Mouse (Mus musculus): Measurements from ENCODE around the gene Fam214a.

Fam214a gene

DNA sequence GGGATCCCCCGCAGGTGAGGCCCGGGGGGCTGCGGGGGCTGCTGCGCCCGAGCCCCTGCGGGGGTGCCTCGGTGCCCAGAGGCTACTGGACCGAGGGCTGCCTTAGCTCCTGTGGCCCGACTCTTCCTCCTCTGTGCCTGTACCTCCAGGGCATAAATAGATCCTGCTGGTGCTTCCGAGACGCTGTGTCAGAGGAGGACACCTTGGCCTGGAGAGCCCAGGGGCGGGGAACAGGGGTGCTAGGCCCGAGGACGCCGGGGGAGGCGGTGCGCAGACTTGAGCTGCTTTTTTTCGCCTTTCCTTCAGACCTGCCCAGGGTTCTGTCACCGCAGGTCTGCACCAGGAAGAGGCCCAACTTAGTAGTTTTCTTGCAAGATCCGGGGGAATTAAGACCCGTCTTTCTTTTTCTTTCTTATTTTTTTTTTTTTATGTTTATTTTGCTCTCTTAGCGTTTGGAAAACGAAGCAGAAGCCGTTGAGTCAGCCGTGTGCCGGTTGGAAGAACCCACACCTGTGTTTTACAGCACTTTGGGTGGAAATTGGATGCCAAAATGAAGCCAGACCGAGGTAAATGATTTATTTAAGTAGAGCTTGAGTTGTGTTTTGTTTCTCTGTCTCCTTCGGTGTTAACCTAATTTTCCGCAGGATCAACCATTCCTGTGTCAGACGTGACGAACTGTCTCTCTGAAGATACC, 728 bp downstream of the Fam214a start:
- DNase-seq: peak; percentile 64

DNA sequence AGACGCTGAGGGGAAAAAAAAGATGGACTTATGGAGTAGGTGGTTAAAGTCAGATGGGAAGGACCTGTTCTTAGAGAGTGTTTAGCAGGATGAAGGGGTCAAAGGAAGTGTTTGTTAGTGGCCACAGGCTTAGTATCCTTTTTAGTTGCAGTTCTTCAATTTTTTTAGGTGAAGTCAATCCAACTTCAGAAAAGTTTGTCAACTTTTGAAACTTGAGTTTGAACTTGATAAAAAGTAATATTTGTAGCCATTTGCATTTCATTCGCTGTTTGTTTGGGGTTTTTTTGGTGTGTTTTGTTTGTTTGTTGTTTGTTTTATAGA, 1.2 kb downstream of the Fam214a start:
- DNase-seq: no peak

DNA sequence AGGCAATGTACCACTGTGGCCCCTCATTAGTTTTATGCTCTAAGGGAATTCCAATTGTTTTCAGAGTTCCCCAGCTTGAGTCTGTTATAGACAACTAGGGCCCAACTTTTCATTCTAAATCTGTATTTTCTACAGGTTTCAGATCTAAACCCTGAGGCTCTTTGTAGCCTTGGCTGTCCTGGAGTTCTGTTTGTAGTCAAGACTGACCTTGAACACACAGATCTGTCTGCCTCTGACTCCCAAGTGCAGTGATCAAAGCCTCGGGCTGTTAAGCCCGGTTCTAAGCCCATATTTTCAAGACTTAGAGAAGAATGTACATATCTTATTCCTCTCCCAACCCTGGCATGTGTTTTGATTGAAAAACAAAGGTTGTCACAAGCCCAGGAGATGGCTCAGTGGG, 1.7 kb downstream of the Fam214a start:
- no peak for DNase-seq

DNA sequence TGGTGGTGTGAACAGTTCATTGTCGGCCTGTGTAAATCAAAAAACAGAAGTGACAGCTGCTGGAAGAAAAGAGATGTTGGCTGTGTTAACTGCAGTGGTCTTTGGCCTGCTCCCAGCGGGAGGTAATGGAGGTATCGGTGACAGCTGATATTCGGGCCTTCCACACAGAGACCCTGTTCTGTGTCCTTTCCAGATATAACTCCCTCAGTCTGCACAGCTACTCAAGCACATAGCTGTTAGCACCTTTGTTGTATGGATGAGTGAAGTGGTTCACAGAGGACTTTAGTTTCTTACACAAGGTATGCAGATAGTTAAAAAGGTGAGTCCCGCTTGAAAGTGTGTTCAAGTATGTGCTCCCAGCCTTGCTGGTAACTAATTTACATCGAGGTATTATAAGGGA, 7.9 kb downstream of the Fam214a start:
- no peak for DNase-seq

DNA sequence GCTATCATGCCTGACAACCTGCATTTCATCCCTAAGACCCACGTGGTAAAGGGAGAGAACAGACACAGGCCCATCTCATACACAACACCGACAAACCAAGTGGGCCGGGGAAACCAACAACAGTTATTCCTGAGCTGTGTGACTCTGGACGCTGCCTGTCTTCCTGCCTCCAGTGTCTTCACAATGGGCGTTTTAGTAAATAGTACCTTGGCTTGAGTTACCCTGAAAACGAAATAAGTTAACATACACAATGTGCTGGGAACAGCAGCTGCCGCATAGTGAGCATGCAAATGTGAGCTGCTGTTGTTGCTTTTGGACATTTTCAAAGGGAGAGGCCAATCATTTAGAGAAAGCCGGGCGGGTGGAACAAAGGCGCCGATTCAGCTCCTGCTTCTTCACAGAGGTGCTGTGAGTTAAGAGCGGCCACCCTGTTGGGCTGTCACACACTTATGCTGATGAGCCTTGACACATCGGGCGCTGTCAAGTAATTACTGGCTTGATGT, 8.4 kb downstream of the Fam214a start:
- DNase-seq: peak; percentile 62

DNA sequence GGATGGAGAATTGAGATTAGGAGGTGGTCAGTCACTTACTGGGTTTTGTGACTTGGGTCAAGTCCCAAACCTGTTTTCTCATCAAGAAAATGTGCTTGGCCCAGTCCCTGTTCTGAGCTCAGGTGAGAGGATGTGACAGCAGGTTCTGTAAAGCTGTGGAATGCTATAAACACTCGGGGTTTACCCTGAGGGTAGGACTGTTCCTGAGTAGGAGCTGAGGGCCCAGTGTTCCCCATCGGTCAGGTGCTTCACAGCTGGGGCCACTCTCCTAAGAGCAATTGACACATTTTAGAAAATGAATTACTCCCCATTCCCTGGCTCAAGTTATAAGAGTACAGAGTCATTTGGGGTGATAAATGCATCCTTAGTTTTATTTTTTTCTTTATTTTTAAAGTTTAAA, 11.3 kb downstream of the Fam214a start:
- DNase-seq: no peak

DNA sequence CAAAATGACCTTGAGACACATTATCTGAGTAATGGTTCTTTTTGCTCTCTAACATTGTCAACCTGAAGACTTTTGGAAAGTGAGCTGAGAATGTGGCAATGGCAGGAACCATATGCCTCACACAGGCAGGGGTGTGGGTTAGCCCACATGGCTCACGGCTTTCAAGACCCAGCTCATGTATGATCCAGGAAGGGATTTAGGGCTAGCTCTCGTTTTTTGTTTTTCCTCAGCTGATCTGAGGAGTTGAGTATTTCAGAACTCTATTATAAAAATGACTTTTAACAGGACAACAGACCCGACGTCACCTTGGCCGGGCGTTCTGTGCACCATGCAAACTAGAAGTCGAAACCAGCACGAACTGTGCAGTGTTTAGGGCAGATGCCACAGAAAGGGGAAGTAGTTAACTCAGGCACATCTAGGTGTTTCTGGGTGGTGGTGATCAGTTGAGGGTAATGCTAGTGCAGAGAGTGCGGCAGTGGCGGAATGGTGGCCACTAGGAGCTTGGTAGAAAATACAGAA, 12.2 kb downstream of the Fam214a start:
- no peak for DNase-seq

DNA sequence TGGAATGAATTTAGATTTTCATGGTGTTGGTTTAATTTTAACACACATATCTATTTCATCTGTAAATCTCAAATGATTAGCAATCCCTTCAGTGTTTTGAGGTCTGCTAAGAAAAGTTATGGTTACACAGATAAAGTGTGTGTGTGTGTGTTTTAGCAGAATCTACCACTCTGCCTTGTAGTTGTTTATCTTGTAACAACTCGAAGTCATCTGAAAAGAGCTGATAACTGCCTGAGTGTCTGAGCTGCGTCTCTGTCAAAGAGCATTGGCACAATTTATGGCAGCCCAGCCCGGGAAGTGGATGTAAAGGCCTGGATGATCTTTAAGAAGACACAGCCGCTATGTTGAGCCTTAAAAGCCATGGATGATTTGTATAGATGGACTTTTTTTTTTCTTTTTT, 13.5 kb downstream of the Fam214a start:
- no peak for DNase-seq

DNA sequence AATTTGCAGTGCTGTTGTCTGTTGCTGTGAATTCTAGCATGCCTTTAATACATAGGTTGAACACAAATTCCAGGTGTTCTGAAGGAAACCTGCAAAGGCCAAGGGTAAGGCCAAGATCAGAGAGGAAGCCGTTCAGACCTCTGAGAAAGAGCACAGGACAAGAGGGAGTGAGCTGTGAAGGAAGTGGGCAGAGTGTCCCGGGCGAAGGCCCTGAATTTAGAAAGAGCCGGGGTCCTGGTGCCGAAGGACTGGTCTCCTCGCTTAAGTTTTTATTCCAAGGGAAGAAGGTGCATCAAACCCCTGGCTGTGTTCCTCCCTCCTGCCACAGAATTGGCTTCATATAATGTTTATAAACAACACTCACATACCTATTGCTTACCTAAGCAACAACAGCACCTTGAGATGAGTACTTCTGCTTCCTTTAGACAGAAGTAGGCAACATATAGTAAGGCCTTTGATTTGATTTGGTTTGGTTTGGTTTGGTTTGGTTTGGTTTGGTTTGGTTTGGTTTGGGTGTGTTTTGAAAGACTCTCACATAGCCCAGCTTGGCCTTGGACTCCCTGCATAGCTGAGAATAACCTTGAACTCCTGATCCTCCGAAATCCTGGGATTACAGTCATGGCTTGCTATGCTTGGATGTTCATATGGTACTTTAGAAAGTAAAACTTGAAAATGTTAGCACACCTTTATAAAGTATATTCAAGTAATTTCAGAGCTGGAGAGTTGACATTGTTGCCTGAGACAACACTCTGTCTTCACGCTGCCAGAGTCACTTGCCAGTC, 16.2 kb downstream of the Fam214a start:
- DNase-seq: no peak

DNA sequence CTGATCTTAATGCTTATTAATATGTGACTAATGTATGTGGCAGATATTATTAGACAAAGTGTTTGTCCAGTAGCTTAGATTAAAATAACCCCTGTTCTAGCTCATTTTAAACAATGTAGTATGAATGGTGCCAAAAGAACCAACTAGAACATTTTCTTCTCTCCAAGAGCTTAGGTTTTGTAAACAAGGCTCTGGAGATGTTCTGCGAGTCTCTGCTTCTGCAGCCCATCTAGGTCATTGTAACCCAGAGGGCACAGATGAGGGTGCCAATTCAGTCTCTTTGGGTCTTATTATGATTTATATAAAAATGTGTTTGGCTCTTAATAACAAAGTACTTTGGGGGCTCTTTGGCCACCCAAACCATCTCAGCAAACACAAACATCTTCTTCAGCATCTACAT, 17.9 kb downstream of the Fam214a start:
- no peak for DNase-seq

DNA sequence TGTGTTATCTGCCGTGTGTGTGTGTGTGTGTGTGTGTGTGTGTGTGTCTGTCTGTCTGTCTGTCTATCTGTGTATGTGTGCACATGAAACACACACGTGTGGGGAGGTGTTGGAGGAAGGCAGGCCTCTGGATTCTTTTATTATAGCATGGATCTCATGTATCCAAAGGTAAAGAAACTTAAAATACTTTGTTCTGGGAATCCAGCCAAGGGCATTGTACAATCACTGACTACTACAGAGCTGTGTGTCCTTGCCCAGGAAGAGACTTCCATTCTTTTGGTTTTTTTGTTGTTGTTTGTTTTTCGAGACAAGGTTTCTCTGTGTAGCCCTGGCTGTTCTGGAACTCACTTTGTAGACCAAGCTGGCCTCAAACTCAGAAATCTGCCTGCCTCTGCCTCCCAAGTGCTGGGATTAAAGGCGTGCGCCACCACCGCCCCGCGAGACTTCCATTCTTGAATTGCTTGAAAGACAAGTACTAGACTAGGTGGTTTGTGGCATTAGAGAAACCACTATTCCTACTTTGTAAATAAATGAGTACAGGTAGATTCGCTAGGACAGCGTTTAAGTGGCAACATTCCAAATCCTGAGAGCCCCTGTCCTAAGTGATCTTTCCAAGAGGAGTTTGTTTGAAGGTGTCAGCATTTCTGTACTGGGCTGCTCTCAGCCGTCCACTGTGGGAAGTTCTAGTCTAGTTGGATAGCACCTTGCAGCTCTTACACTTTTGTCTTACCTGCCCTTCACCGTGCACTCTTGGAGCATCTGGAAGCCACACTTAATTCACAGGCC, 18.7 kb downstream of the Fam214a start:
- DNase-seq: no peak

DNA sequence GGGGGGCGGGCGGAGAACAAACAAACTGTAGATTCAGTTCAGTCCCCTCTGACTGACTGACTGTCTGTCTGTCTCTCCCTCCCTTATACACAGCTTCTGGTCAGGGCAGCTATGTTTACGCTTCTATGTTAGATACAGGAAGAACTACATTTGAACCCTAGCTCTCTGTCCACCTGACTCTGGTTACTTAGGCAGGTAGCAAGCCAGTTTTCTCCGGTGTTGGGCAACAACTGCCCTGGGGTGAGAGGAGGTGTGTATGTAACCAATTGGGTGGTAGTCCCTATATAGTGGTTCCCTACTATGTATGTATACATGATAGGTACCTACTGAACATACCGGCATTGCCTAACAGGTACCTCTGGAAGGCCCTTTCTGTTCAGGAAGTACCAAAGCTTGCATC, 20.1 kb downstream of the Fam214a start:
- DNase-seq: no peak

DNA sequence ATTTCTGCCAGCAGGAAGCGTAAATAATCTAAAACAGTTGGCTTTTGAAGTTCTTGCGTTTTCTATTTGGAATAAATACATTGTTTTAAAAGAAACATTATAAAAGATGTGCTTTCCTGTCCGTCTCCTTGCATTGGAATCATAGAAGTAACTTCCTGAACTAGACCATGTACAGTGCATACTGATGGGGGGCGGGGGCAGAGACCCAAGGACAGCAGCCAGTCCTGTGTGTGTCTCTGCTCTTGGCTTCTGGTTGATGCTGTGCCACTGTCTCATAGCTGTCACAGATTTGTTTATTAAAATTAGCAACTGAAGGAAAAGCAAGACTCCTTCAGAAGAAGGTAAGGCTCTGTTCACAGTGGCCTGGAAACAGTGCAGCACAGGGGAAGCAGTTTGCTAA, 20.5 kb downstream of the Fam214a start:
- no peak for DNase-seq

DNA sequence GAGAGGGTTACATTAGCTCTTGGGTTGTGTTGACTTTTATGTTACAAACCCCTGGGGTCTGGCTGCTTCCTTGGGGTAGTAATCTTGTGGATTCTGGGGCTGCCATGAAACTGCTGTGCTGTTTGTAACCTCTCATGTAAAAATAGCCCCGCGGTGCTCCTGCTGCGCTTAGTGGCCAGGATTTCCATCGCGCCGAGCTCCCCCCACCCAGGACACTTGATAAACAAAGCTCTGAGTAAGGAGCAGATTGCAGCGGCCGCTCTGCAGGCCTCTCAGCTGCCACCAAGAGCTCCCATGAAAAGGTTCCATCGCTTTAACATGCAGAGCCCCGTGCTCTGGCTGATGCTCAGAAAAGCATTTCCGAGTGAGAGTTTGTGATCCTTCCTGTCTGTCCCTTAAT, 22.1 kb downstream of the Fam214a start:
- peak; percentile 70 for DNase-seq

DNA sequence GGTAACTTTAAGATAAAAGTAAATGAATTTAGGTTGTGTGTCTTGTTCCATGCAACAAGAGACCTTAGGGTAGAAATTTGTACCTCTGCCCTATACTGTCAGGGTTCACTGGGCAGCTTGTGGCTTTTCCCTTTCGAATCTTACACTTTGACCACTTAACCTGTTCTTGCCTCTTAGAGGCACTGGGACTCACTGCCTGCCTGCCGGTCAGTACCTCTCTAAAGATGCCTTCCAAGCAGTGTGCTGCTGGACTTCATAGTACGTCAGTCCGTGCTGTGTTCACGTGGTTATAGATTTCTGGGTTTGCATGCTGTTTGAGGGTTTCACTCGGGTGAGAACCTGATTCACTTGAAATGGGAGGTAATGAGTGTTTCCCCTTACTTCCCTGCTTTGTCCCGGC, 22.7 kb downstream of the Fam214a start:
- no peak for DNase-seq

DNA sequence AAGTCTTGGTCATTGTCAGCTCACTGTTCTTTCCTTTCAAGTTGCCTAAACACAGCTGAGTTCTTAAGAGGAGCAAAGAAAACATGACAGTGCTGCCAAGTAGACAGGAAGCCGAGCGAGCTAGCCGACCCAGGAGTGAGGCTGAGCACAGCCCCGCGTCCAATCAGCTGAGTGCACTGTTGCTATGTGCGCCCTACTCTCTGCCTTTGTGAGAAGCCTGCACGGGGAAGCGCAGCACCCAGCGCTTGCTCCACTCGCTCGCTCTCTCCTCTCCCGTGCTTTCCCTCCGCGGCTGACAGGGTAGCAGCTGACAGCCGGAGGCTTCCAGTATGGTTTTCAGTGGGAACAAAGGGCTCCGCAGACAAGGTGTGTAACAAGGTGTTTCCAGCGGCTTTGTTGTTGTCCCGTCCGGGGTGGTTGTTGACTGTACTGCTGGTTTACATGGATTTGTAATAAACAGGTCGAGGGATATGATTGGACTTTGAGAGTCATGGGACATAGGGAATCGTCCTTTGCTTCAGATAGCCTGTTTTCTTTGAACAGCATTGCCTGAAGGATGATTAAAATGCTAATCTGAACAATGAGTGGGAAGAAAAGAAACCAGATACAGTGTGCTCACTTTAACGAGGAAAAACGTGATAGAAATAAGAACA, 23.4 kb downstream of the Fam214a start:
- peak; percentile 92 for DNase-seq

DNA sequence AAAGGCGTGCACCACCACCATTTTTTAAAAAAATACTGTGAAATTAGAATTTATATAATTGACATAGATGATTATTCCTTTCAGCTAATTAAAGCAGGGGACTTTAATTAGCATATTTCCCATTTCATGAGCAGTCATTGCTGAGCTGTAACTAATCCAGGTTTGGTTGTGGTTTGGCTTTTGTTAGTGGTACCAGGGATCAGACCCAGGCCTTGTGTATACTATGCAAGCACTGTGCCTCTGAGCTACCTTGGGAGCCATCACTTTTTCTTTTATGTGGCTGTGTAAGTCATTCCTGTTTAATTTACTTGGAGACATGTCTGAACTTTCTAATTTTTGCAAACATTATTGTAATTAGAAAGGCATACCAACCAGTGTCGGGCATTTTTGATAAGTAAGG, 24.6 kb downstream of the Fam214a start:
- no peak for DNase-seq

DNA sequence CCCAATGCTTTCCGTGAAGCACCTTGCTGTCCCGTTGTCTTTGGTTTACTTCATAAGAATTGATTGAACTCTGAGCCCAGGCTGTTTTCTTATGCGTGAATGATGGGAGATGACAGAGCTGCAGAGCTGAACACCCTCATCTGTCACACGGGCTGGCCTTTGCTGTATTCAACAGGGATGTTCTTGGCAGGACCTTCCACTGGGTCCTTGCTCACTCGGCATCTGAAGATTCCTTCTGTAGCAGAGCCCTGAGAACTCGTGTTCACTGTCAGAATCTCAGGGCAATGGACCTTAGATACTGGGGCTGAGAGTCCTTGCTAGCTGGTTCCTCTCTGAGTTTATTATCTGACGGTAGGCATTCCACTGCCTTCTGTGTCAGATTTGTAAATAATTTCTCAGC, 25.3 kb downstream of the Fam214a start:
- peak; percentile 40 for DNase-seq

DNA sequence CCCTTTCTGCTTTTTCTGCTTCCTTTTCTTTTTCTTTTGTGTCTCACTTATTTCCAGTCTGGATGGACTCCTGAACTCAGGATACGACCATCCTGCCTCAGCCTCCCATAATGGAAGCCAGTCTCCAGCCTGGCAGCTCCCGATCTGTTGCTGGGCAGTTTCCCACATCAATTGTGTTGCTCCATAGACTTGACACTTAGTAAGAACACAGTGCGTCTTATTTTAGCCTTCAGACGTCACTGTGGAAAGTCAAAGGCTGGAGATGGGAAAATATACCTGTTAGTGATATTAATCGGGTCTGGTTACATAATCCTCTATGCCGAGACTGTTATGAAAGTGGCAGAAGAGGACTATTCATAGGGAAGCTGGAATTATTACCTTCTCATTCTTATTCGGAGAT, 26.2 kb downstream of the Fam214a start:
- DNase-seq: no peak

DNA sequence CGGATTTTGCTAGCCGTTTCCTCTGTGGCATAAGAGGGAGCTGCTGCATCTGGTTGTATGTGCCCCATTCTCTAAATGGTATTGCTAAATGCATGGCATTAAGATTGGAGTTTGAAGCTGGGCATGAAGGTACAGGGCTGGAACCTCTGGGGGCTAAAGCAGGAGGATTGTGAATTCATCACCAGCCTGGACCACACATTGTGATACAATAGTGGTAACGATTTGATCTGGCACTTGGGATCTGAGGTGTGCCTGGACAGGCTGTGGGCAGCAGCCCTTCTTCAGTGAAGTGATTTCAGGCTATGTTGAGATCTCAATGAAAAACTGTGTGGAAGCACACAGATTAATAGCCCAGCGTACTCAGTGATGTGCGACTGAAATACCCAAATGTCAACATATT, 26.7 kb downstream of the Fam214a start:
- DNase-seq: no peak

DNA sequence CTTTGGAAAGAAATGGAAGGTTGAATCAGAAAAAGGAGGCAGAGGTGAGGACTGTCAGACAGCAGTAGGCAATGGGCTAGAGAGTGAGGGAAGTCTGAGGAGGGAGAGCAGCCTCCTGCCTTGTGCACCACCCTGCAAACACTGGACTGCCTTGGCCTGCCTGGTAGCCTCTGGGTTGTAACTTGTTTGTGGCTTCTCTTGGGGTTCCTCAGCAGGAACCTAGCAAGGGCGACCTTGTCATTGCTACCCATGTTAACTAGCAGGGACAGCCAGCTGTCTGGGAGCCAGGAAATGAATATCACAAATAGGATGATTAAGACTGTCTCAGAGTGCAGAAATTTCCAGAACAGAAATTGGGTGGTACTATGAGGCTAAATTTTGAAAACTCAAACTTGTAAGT, 27.2 kb downstream of the Fam214a start:
- no peak for DNase-seq

DNA sequence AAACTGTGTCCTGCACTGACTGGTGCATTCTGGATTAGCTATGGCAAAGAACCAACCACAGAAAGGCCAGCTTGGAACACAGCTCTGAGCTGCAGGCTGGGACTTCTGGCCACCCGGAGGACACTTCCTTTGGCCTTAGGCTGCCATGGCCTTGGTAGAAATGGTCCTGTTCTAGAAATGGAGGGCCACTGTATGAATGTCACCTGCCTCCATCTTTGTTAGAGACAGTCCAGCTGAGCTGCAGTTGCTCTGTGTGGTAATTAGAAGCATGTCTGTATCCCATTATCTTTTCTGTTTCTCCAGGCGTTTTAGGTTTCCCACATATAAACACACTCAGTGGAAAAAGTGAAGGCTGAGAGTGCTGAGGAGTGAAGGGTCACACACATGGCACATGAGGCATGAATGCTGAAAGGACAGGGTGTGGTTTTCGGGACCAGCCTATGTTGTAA, 29.0 kb downstream of the Fam214a start:
- no peak for DNase-seq

DNA sequence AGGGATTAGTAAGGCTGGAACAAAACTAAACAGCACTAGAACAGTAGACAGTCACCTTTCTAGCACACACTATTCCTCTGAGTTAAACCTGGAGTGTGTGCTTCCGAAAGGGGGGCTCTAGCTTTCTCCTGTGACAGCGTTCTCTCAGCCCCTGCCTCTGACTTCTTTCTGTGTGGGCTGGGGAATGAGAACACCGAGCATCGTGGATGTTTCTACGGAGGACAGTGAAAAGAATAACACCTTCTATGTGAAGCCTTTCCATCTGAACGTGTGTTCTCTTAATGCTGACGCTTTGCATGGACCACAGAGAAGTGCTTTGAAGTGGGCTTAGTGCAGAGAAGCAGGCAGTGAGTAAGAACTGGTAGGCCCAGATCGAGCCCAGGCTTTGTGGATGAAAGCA, 29.5 kb downstream of the Fam214a start:
- DNase-seq: no peak

Measured in retina, postnatal 1 day (tissue).